Mouse (Mus musculus): ENCODE measurements around the gene Tmem97. TPM values are rescaled to one million over a fixed set of nuclear protein-coding genes. Genes with fewer than 3 reads are reported as not detected.

Gene Tmem97
- 6.9 TPM for total RNA-seq (2023)

DNA sequence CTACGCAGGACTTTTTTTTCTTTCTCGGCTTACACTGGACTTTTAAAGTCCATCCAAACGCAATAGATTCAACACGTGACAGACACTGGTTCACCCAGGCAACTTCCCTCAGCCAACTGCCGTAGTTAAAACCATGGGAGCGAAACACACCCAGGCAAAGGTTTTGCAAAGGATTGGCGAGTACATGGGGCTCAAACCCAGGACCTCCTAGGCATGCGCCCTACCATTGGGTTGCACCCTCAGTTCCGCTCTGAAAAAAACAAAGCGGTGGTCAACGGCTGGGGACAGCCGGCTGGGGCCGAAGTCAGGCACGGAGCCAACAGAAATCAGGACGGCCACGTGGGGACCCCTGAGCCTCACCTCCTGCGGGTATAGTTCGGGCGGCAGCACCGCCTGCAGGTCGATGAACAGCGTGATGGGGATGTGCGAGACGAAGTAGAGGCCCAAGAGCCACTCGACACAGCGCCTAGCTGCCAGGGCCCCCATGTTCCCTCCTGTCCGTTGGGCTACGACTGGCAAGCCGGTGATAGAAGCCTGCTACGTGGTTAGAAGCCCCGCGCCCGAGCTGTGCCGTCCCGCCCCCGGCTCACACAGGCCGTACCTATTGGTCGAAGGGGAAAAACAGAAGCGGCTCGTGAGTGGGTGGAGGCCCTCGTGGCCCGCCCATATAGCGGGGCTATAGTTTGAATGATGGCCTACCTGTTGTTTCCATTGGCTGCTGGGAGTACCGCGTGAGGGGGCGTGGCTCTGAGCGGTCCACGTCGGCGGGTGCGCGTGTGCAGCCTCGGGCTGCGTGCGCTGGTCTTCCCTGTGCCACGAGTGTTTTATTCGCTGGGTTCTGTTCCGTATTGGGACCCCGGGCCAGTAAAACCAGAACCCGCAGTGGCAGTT, at the start of gene Tmem97:
TSS of gene Tmem97 (minus strand) at position 610 of the 891 bp plus-strand sequence.

DNA sequence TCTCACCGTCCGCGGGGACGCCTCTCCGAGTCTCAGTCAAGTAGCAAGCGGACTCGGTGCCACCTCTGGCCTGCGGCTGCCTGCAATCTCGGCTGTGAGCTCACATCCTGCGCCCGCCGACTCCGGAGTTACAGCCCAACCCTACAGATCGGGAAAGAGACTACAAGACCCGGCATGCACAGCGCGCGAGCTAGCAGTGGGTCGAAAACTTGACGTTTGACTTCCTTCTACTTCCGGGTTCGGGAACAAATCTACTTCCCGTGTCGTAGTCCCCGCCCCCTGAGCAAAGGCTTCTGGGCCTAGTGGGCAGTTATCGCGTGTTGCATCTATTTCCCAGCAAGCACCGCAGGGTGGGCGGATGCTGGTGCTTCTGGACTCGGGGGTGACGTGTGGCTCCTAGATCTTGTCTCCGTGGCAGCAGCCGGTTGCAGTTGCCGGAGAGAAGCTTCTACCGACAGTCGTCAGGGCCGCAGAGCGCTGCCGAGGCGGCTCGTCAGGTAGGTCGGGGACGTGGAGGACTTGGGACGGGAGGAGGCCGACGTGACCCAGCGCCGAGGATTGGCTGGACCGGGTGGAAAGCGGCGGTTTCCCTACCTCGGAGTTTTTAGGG, 14.4 kb downstream of the Tmem97 start, which contains the start of the genes Tnfaip1 and Ift20:
TSS of gene Tnfaip1 (minus strand) at position 253 of the 610 bp plus-strand sequence.
TSS of gene Ift20 (plus strand) at position 282 of the 610 bp plus-strand sequence.

DNA sequence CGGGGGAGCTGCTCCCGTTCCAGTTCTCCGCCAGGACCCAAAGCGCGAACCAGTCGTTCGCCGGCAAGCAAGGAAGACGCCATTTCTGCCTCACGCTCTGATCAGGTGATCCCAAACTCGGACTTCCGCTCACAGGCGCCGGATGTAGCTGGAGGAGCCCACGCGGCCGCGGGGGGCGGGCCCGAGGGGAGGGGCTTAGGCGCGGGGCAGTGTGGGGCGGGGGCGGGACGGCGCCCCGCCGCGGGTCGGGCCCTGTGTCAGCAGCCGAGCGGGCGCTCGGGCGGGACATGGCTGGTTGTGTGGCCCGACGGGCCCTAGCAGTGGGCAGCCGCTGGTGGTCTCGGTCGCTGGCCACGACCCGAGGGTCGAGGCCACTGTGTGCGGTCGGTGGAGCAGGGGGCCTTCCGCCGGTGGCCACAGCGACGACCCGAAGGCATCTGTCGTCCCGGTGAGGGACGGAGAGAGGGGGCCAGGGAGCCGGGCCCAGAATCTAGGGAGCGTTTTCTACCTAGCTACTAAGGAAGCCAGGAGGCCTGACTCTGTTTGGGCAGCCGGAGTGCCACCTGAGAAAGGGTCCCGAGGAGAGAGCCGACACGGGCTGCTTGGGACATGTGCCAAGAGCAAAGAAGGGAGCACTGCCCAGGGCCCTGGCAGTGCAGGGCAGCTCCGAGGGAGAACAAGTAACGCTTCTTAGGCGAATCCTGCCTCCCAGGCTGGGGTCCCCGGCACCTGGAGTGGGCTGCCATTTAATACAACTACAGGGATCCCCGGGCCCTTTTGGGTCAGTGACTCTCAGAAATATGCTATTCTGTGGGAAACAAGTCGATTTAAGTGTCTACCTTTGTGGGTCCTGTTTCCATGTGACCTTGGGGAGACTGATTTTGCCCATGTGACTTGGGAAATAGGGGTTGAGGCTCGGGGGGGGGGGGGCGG, 38.3 kb downstream of the Tmem97 start, which contains the start of the genes Tmem199 and Poldip2:
TSS of gene Tmem199 (minus strand) at position 148 of the 933 bp plus-strand sequence.
TSS of gene Poldip2 (plus strand) at position 169 of the 933 bp plus-strand sequence.

DNA sequence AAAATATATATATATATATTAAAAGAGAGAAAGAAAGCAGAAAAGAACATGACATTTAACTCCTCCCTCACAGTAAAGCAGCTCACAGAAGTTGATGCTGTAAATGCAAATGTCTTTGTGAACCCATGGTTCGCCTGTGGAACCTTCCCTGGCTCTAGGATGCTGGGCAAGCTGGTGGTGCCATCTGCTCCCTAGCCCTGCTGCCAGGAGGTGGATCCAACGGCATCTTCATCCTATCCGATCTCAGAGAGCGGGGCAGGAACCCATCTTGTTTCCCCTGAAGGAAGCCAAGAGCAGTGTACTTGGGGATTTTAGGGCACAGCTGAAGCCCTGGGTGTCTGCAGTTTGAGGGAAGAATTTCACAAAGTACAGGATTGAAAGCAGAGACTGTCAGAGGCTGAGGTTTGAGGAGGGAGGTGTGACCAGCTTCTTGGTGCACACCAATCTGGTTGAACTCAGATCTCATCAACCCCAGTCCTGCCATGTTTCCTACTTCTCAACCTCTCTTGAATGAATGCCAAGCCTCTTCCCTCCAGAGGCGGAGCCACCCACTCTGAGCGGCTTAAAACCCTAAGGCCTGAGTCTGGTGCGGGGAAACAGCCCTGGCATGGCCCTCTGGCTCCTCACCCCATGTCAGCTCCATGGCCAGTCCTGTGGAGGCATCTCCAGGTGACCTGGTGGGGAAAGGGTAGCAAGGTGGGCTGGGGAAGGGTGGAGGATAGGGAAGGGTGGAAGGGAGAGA, 47.5 kb downstream of the Tmem97 start, which contains the start of gene Sebox:
TSS of gene Sebox (plus strand) at position 539 of the 742 bp plus-strand sequence.

DNA sequence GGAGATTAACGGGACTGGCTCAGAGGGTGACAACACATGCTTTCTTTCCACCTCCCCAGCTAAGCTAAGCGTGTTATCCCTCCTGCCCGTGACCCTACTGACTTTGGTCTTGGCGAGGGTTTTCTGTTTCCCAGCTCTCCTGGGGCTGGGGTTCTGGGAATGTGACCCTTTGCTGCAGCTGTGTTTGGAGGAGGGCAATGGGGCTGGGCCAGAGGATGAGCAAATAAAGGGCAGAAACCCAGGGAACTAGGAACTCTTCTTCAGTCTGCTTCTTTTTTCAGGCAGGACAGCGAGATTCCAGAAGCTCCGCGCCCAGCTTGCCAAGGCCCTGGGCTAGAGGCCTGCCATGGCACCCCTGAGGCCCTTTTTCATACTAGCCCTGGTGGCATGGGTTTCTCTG, 51.6 kb downstream of the Tmem97 start, which contains the start of gene Vtn:
TSS of gene Vtn (plus strand) at position 88 of the 400 bp plus-strand sequence.

DNA sequence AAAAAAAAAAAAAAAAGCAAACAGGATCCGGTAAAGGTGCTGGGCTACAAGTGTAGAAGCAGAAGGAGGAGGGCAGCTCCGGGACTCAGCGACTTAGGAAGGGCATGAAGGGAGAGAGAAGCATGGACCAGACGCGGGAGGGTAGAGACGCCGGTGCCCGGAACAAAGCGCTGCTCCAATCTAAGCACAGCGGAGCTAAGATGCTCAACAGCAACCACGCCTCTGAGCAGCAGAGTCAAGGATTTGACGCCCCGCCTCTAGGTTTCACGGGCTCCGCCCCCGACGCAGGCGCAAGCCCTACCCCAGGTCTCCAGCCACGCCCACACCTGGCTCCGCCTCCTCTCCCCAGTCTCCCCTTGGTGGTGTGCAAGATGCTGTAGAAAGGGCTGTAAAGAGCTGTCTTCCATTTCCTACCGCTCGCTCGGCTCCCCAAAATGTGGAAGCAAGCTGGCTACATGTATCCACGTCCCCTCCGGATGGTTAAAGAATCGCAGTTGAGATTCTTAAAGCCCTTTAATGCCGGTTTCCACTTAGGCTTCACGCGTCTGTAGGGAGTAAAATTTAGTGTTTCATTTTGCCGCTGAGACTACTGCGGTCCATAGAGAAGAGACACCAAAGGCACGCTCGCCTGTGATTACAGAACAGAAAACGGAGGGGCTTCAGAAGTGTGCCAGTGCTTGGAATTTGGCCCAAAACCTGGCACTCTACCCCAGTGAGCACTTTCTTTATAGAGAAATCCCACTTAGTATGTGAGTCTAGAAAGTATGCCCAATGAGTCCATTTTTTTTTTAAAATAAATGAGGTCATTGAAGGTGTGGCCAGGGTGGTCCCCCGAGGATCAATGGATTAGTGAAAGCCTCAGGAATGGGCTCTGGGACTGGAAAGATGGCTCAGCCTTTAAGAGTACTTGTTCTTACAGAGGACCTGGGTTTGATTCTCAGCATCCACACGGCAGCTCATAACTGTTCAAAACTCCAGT, 52.7 kb downstream of the Tmem97 start, which contains the start of gene Sarm1:
TSS of gene Sarm1 (minus strand) at position 211 of the 979 bp plus-strand sequence.

Other genes with a start within 250 kb of the Tmem97 start
- 1.7 TPM for gene Spag5, start 249.2 kb downstream of the Tmem97 start, total RNA-seq (2023)
- 38.4 TPM for gene Aldoc, start 227.8 kb downstream of the Tmem97 start, total RNA-seq (2023)
- gene Pigs, start 222.4 kb downstream of the Tmem97 start, total RNA-seq (2023) = 49.7 TPM
- 15.1 TPM for gene Unc119, start 207.3 kb downstream of the Tmem97 start, total RNA-seq (2023)
- not detected for gene Foxn1, start 164.2 kb downstream of the Tmem97 start, total RNA-seq (2023)
- not detected for gene Slc13a2, start 128.6 kb downstream of the Tmem97 start, total RNA-seq (2023)
- gene Slc46a1, start 85.1 kb downstream of the Tmem97 start, total RNA-seq (2023) = 1.5 TPM
- 3.5 TPM for gene Sarm1, start 53.0 kb downstream of the Tmem97 start, total RNA-seq (2023)
- gene Vtn, start 51.7 kb downstream of the Tmem97 start, total RNA-seq (2023) = not detected
- not detected for gene Sebox, start 47.3 kb downstream of the Tmem97 start, total RNA-seq (2023)
- 22.1 TPM for gene Tmem199, start 38.6 kb downstream of the Tmem97 start, total RNA-seq (2023)
- 36.3 TPM for gene Poldip2, start 38.6 kb downstream of the Tmem97 start, total RNA-seq (2023)
- 14.5 TPM for gene Tnfaip1, start 14.4 kb downstream of the Tmem97 start, total RNA-seq (2023)
- 38.8 TPM for gene Ift20, start 14.4 kb downstream of the Tmem97 start, total RNA-seq (2023)
- gene Nlk, start 146.6 kb upstream of the Tmem97 start, total RNA-seq (2023) = 78.6 TPM
- 21.3 TPM for gene Ccnq, start 201.0 kb upstream of the Tmem97 start, total RNA-seq (2023)